Mouse (Mus musculus): ENCODE measurements around the gene Bmper. TPM values are rescaled to one million over a fixed set of nuclear protein-coding genes. Genes with fewer than 3 reads are reported as not detected.

Gene Bmper
- total RNA-seq, 4 experiments from 2014 or later: 2.0 to 5.3 (median 3.0) TPM

DNA sequence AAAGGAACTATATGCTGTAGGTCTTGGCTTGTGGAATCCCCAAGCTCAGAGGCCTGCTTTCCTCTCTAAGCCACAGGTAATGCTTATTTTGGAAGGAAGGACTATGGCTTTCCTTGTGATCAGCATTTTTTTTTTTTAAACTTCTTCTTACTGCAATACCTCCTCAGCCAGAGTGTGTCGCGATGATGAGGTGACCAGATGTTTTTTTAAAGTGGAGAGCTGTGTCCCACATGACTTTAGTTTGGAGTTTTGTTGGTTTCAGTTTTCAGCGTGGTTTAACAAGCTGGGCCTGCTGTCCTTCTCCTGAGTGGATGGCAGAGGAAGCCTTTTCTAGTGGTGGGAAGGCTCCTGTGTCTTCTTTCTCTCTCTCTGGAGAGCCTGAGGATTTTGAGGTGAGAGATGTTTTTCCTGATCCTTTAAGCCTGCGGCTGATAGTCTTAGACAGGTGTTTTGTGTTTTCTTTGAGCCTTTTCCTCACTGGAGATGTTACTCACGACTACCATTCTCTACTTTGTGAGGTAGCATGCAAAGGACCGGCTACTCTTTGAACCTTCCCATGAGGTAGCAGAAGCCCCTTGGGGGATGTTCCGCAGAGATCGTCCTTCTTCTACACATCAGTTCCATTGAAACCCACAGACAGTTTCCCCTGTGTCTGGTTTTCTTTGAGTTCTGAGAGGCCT is 74.8 kb downstream of the Bmper start:
- DNase-seq (ENCODE audit: low spot score in 2 of 2): no peak

DNA sequence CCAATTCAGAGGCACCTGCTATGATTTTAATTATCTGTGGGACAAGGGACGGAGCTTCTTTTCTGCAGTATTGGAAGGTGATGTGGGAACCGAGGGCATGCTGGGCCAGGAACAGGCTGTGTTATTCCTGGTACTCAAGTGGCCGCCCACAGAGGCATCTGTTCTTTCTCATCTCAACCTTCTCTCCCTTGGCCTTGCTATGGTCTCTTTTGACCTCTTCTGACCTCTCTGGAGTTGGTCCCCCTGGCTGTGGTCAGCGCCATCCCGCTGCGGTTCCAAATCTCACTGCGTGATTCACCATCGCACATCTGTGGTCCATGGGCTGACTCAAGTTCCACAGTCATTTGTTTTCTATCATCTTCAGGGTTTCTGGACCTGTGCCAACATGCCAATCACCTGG is 77.5 kb downstream of the Bmper start:
- DNase-seq (ENCODE audit: low spot score in 2 of 2): peak; percentile 28 to 41

DNA sequence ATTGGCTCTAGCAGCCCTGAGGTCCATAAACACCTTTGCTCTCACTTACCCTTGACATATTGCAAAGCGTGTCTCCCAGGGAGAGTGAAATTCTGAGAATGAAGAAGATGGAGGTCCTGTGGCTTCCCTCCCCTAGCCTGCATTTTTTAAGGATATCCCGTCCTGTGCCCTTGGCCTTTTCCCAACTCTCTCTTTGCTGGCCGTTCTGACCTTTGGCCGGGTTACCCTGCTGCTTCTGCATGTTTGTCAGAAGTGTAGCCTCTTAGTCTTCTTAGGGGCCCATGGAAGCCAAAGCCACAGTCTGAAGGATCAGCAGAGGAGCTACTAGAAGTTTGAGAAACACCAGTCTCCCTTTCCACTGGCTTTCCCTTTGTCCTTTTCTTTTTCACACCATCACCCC is 82.8 kb downstream of the Bmper start:
- no peak for DNase-seq (ENCODE audit: low spot score in 2 of 2)

DNA sequence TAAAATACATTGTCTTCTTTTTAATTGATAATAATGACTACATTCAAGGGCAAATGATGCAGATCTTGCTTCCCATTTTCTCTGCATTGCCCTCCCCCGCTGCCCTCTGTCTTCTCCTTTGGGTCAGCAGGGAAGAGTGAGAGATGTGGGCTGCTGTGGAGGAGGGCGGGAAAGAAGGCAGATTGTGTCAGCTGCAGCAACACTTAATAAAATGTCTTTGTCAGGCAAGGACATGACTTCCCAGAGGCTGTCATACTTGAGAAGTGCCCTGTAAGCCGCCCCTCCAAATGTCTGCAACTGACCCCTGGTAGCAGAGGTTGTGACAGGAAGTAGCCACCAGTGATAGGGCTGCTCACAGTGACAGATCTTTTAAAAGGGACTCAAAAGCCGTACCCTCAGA is 83.3 kb downstream of the Bmper start:
- no peak for DNase-seq (ENCODE audit: low spot score in 2 of 2)

DNA sequence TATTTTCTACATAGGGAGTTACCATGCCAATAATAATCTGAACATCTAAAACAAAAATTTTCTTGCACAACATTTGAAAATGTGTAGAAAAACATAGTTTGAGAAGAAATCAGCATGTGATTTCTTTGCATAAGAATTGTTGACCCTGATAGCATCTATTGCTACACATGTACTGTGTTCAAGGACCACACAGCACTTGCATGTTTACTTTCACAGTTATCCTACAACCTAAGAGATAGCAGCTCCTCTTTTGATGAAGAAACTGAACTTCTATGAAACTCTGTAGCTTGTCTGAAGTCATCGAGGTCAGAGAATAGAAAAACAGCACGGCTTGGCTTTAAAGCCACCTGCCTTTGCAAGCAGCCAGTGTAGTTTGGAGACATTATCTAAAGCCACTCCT is 85.0 kb downstream of the Bmper start:
- DNase-seq (ENCODE audit: low spot score in 2 of 2): no peak

DNA sequence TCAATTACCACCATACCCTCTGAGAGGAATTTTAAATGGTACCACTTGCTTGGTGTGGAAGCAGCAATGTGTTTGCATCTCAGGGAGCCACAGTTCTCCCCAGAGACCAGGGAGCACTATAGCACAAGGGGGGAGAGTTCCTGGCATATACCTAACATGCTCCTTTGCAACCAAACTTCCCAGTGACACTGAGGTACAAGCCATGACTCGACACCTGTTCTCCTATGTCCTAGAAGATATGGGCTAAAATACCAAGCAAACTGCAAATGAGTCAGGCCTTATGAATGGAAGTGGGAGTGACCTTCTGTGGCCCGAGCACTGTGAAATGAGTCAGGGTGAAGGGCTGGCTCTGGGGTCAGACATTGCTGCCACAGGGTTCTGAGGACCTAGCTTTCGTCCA is 88.1 kb downstream of the Bmper start:
- no peak for DNase-seq (ENCODE audit: low spot score in 2 of 2)

DNA sequence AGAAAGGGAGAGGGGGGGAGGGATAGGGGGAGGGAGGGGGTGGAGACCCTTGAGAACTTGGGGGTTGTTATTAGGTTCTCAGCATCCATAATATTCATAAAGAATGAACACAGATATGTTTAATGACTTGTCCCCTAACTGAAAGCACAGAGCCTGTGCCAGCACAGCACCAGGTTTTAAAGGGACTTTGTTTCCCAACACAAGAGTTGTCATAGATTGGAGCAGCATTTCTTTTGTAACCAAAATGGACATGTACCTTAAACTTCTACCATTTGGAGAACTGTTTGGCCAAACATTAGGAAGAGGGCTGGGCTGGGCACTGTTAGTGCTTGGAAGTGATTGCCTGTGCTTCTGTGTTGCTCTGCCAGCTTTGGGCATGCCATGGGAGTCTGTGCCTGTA is 89.1 kb downstream of the Bmper start:
- DNase-seq (ENCODE audit: low spot score in 2 of 2): no peak

DNA sequence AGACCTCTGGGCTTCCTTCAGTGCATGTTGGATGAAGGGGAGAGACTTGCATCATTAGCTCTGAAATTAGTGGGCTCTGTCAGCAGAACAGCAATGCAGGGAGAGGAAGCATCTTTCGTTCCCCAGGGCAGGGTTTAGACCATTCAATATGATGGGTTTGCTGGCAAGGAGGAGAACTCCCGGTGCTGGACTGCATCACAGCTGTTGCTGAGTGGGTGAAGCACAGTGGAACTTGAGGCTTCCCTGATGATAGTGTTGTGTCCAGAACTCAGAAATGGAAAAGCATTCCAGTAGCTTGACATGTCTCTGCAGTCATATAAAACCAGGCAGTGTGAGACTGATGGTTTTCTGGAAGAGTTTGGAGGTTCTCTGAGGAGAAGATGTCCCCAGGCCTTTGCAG is 90.0 kb downstream of the Bmper start:
- DNase-seq (ENCODE audit: low spot score in 2 of 2): peak in 1 of 2 experiments; percentile 9

DNA sequence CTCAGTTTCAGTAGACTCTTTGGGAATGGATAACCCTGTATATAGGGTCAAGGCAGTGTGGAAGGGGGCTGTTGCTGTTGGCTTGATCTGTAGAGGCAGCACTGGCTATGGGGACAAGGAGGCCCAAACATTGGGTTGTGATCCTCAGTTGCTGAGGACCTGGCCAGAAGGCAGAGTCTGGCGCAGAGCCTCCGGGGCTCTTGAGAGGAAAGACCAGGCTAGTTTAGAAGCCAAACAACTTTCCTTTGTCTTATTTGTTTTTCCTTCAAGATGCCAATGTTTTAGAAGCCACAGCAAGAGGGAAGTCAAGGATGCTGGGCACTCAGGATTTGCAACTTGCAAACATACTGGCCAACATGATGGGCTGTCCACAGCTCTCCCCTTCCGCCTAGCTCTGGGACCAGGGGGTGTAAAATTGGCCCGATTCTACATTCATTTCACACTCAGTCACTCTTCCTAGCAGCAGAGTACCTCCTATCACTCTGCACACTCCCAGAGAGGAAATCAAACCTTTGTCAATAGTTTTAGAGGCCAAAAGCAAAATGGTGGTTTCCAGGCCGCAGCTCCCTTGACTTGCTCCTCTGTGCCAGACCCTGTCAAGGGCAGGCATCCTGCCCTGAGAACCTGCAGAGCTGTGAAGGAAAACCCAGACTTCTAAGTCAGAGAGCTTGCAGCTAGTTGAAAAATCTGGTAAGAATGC is 92.9 kb downstream of the Bmper start:
- DNase-seq (ENCODE audit: low spot score in 2 of 2): no peak

DNA sequence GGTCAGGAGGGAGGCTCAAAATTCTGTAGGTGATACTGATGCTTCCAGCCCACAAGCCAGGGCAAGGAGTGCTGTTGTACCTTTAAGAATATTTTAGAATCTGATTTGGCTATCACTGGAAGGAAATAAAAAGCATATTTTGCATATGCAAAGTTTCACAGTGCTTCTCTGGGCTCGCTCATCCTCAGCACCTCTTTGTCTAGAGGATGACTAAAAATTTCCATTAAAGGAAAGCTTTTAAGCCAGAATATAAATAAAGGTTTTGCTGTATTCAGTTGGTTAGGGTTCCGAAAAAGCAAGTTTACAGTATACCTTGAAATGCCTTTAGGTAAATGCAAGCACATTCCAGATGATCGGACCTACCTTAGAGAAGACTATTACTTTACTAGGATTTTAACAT is 105.0 kb downstream of the Bmper start:
- DNase-seq (ENCODE audit: low spot score in 2 of 2): no peak

DNA sequence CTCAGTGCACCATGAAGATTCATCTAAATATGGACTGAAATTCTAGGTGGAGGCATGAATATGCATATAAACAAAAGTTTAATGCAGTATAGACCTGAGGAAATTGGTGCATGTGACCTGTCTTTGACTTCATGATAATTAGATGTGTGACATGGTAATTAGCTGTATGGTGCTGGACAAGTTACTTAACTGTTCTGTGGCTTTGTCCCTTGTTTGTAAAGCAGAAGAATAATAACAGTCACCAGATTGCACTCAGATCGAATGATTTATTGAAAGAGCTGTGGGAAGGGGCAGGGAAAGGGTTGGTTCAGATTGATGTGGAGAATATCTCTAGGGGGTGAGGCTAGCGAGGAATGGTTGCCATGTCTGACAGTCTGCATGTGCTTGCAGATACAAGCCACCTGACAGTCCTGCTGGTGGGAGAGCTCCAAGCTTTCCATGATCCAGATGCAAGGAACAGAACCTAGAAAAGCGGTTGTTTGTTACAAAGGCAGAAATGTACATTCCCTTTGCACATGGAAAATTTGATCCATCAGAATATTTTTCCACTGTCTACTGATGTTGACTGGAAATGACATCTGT is 110.3 kb downstream of the Bmper start:
- DNase-seq (ENCODE audit: low spot score in 2 of 2): no peak

DNA sequence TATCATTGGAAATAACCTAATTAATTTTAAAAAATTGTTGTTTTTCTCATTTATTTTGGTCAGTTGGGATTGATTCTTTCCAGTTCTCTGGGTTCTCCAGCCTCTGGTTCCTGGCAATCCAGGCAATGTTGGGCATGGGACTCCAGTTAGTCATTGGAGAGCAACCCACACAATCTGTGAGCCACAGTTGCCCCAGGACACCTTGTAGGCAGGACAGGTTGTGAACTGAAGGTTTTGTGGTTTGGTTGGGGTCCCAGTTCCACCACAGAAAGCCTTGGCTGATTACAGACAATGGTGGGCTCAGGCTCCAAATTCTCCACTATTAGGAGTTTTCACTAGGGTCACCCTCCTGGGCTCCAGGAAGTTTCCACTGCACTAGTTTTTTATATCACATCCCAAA is 117.7 kb downstream of the Bmper start:
- DNase-seq (ENCODE audit: low spot score in 2 of 2): no peak

DNA sequence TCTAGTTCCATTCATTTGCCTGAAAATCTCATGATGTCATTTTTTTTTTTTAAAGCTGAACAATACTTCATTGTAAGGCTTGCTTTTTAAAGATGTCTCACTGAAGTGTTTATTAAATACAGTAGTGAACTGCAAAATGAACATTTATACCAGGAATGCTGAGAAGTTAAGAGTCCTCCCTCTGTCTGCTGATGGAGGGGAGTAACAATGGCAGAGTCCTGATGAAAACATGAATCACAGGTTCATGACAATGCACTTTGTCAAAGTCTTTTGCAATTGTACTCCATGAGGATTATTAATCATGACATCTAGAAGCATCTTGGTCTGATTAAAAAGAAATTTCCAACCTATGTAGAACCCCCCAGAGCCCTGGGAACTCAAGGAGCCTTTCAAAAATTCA is 118.4 kb downstream of the Bmper start:
- no peak for DNase-seq (ENCODE audit: low spot score in 2 of 2)

DNA sequence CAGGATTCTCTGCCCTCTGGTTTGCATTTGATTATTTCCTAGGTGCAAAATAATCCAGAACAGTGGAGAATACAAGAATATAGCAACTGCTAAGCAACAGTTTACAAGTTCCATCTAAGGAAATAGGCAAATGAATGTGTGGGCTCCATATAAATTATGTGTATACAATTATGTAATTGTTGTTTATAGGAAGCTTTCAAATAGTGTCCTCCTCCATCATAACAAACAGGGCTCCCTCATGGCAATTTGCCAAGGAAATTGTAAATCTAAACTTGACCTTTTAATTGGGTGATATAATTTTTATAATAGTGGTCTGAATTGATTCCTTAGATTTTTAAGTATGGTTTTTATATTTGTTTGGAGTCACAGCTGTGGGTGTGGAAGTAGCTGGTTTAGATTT is 121.5 kb downstream of the Bmper start:
- no peak for DNase-seq (ENCODE audit: low spot score in 2 of 2)

DNA sequence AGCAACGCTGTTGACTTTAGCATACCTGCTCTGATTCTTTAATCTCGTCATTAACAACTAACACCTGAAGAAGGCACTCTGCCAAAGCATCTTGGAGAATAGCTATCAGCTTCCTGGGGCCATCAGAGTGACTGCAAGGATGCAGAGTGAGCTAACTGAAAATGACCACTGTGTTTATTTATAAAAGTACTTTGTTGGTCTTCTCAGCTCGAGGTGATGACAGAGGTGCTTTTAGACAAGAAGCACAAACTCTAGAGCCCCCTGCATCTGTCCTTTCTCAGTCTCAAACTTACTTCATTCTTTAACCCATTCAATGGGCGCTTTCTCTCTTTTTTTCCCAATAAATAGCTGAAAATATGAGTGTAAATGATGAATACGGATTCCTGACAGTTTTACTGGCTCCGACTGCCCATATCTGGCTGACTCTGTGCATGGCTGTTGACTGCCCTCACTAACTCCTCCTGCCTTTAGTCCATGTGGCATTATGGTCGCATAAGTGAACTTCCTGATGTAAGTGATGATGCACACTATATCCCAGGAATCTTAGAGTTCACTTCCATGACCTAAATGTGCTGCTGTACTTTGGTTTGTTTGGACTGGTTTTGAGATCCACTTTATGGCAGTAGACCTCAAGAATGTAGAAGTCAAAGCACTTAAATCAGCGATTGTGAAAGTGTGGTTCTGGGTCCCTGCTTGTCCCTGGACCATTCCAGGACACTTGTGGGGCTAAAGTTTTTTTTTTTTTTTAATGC is 122.4 kb downstream of the Bmper start:
- no peak for DNase-seq (ENCODE audit: low spot score in 2 of 2)

DNA sequence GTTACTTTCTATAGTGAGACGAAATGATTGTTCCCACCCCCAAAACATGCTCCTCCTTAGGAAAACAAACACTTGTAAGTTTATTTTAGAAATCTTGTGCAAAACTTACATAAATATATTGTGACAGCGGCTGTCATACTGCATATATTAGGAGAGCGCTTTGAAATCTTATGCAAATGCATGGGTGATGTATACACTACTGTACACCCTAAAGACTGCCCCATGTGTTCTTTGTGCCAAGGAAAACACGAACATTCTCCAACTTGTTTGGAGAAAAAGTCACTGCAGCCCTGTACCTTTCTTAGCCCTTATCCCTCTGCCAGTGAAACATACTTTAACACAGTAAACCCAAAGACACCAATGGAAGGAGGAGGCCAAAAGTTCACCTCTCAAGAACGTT is 126.7 kb downstream of the Bmper start:
- DNase-seq (ENCODE audit: low spot score in 2 of 2): no peak

DNA sequence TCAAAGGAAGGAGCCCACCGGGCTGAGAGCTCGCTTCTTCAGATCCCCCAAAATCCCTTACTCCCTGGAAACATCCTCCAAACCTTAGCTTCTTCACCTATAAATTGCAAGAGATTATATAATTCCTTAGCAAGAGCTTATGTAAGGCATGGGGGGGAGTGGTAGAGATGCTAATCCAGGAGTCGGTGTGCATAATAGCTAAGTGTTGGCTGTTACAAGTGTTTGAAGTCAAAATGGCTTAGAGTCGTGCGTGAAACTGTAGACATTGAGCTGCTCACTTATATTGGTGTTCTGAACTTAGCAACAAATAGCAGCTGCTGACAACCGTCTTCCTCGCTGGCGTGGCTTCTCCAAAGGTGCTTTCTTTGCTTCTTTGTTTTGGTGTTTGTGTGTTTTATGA is 128.5 kb downstream of the Bmper start:
- DNase-seq (ENCODE audit: low spot score in 2 of 2): no peak

DNA sequence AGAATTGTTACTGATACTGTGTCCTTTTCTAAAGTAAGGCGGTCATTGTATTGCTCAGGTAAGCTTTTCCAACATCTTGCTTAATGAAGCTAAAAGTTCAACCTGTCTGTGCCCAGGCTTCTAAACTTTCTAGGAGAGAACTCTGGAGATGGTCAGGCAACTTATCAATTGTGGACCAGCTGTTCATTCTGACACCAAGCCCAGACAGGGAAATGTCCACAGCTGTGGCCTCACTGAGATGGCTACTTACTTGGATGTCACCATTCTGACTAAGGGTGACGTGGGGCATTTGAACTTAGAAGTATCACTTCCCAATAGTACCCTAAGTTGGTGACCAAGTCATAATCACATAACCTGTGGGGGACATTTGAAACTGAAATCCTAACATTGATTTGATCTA is 129.5 kb downstream of the Bmper start:
- DNase-seq (ENCODE audit: low spot score in 2 of 2): no peak

DNA sequence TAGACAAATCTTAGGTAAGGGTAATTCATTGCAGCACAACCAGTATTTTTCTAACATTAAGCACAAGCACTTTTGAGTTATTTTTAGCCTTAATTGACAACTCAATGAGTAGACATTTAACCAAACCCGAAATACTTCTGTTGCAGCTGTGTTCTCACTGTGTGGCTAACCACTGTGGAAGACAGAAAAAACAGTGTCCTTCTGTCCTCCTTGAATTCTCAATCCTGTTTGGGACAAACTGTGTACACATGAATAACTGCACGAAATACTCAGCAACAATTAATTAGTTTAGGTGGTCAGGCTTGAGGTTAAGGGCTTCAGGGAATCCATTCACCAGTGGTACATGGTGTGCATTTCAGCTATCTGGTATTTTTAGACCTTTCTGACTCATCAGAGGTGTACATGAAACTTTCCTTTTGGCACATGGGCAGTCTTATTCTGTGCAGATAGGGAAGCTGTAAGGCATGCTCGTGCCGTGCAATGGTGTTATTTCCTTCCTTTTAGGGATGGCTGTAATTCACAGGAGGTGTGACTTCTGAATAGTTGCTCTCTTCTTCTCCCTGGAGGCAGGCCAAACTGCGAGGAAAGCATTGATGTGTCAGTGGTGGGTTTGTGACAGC is 131.4 kb downstream of the Bmper start:
- DNase-seq (ENCODE audit: low spot score in 2 of 2): no peak

DNA sequence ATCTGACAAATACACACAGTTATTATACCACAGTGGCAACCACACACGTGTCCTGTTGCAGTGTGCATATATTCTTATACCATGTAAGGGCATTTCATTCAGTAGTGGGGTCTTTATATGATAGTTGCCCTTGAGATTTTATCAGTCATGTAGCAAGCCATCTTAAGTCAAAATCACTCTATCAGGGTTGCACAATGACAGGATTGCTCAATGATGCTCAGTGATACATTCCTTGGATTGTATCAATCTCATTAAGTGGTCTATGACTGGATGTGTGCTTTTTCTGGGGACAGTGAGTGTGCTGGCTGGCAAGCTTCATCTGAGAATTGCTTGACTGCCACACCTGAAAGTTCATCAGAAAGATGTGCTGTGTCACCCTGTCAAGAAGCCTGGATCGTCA is 135.2 kb downstream of the Bmper start:
- no peak for DNase-seq (ENCODE audit: low spot score in 2 of 2)

DNA sequence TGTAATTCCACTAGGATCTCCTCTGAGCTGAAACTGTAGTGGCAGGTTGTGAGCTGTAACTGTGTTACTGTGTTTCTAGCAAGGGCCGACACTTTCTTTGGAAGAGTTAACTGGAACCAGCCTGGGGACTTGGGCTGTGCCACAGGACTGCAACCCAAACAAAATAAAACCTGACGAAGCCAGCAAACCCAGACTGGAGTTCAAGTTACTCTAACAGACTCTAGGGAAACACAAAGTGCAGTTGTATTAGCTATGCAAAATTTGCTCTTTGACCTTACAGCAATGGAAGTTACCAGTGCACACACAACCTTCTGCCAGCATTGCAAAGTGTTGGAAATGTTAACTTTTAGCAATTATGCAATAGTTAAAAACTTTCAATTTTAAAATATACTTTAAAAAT is 140.3 kb downstream of the Bmper start:
- no peak for DNase-seq (ENCODE audit: low spot score in 2 of 2)

DNA sequence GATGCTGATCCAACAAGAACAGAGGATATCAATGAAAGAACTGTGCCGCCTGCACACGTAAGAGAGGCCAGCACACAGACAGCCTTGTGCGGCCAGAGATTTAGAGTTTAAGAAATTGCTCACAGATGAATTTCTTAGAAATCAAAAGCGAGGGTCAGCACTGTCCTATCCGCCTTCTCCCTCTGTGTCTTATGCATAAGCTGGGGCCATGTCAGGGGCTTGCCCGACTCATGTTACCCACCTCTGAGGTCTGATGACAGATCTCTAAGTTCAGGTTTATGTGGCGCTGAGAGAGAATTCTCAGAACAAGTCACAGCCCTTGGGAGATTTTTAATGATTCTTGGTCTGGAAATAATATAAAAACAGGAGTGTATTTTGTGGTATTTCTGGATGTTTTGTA is 140.7 kb downstream of the Bmper start:
- DNase-seq (ENCODE audit: low spot score in 2 of 2): no peak
